Comparison of ENCODE assay signal across 9 mouse cellular contexts in genomic region chr1:78197351-78198234, GRCm38 (mm10). TPM values are rescaled to one million over a fixed set of nuclear protein-coding genes. Genes with fewer than 3 reads are reported as not detected.
DNase-seq lines count a peak whose midpoint lies in the region; ATAC-seq and TF ChIP-seq lines count a peak whose summit lies in the region.
"Had no signal": no experiment of that assay in that cellular context is flagged by ENCODE, and none has a peak within 500 bp of the region (broad histone marks: within the 10 kb centered on the region; RNA-seq: fewer than 3 reads in every experiment).

No protein-coding gene starts in this region.

- H3K36me3 ChIP-seq in lung, embryonic 15.5 days, result no peaks in the 10 kb centered on the region
- no peaks in the 10 kb centered on the region for H3K36me3 ChIP-seq in limb, embryonic 15.5 days
- no peaks in the 10 kb centered on the region for H3K36me3 ChIP-seq in stomach, embryonic 16.5 days (ENCODE audit: control insufficient read depth, insufficient read depth, low read length)

- H3K4me1 ChIP-seq in cerebellum, adult 2 months (ENCODE audit: control insufficient read depth, insufficient read depth, low read length), result peaks cover 8% of the 10 kb centered on the region; the same call in 1 of the 2 replicates
- H3K4me1 ChIP-seq in lung, embryonic 15.5 days, result peaks cover 13% of the 10 kb centered on the region
- peaks cover 19% of the 10 kb centered on the region for H3K4me1 ChIP-seq in limb, embryonic 15.5 days
- peaks cover 8% of the 10 kb centered on the region; the same call in 1 of the 2 replicates for H3K4me1 ChIP-seq in stomach, embryonic 16.5 days (ENCODE audit: control insufficient read depth, insufficient read depth, low read length)

- H3K27ac ChIP-seq in cerebellum, adult 2 months (ENCODE audit: insufficient read depth, low read length), result no peak overlapping the region
- no peak overlapping the region for H3K27ac ChIP-seq in lung, embryonic 15.5 days
- H3K27ac ChIP-seq in limb, embryonic 15.5 days, result no peak overlapping the region
- H3K27ac ChIP-seq in stomach, embryonic 16.5 days (ENCODE audit: low read length), result no peak overlapping the region
- no peak overlapping the region for H3K27ac ChIP-seq in left cerebral cortex, adult 2 months

- H3K9ac ChIP-seq in lung, embryonic 15.5 days, result no peak overlapping the region
- H3K9ac ChIP-seq in limb, embryonic 15.5 days, result no peak overlapping the region
- no peak overlapping the region for H3K9ac ChIP-seq in stomach, embryonic 16.5 days (ENCODE audit: low read length)

- H3K4me2 ChIP-seq in lung, embryonic 15.5 days, result peak overlapping the region; percentile 51
- peak overlapping the region; percentile 59 for H3K4me2 ChIP-seq in limb, embryonic 15.5 days
- no peak overlapping the region; the same call in 1 of the 2 replicates for H3K4me2 ChIP-seq in stomach, embryonic 16.5 days (ENCODE audit: low read depth, low read length)

- peaks cover 19% of the 10 kb centered on the region for H3K27me3 ChIP-seq in cerebellum, adult 2 months (ENCODE audit: control insufficient read depth, insufficient read depth, low read length)
- H3K27me3 ChIP-seq in lung, embryonic 15.5 days, result peaks cover 98% of the 10 kb centered on the region
- H3K27me3 ChIP-seq in limb, embryonic 15.5 days, result peaks cover 91% of the 10 kb centered on the region
- H3K27me3 ChIP-seq in stomach, embryonic 16.5 days (ENCODE audit: control insufficient read depth, insufficient read depth, low read length), result peaks cover 76% of the 10 kb centered on the region

- no peak for ATAC-seq in lung, embryonic 15.5 days (ENCODE audit: borderline replicate concordance, extremely low read depth, low FRiP score, low TSS enrichment)
- no peak for ATAC-seq in limb, embryonic 15.5 days (ENCODE audit: insufficient number of reproducible peaks, low FRiP score, low TSS enrichment, low read depth)
- no peak for ATAC-seq in stomach, embryonic 16.5 days (ENCODE audit: insufficient read depth, low FRiP score)

- H3K4me3 ChIP-seq in cerebellum, adult 2 months (replicated peaks; ENCODE audit: insufficient read depth, low read depth, low read length), result peak overlapping the region; percentile 39
- H3K4me3 ChIP-seq in lung, embryonic 15.5 days, result peak overlapping the region; percentile 25
- H3K4me3 ChIP-seq in limb, embryonic 15.5 days, result peak overlapping the region; percentile 37
- H3K4me3 ChIP-seq in stomach, embryonic 16.5 days (replicated peaks; ENCODE audit: low read length), result peak overlapping the region; percentile 29
- H3K4me3 ChIP-seq in left cerebral cortex, adult 2 months, result no peak overlapping the region

- TF ChIP-seq POLR2A in cerebellum, adult 2 months (IDR thresholded peaks at IDR 0.05; ENCODE audit: borderline replicate concordance, insufficient read depth, low read length), result no peak

- no peak for DNase-seq in cerebellum, adult 2 months
- DNase-seq in cerebellum, adult 9-11 months, result no peak
- no peak for DNase-seq in lung, adult 18-20 months
- no peak for DNase-seq in spleen, postnatal 4 days (ENCODE audit: low spot score in 2 of 2)
- DNase-seq in left cerebral cortex, adult 2 months (ENCODE audit: extremely low spot score in 1 of 2, low spot score in 2 of 2), result no peak

- TF ChIP-seq CTCF in cerebellum, adult 2 months (IDR thresholded peaks at IDR 0.05; ENCODE audit: borderline replicate concordance, insufficient read depth, low read depth, low read length), result no peak
- TF ChIP-seq CTCF in left cerebral cortex, adult 2 months (IDR thresholded peaks at IDR 0.05), result no peak

- no peaks in the 10 kb centered on the region for H3K9me3 ChIP-seq in lung, embryonic 15.5 days
- H3K9me3 ChIP-seq in limb, embryonic 15.5 days, result no peaks in the 10 kb centered on the region
- H3K9me3 ChIP-seq in stomach, embryonic 16.5 days (replicated peaks; ENCODE audit: control insufficient read depth, low read length), result no peaks in the 10 kb centered on the region

- WGBS in cerebellum, adult 2 months, result 31% methylated on average over 21 of the region's 21 CpGs
- 1% methylated on average over 21 of the region's 21 CpGs for WGBS in lung, embryonic 15.5 days
- WGBS in limb, embryonic 15.5 days, result 4% methylated on average over 21 of the region's 21 CpGs
- WGBS in stomach, embryonic 16.5 days, result 1% methylated on average over 21 of the region's 21 CpGs

- intact Hi-C loops in left cerebral cortex, adult 2 months (cut with DNase I), result loop anchor here (5.0 kb wide), 1 partner anchor 55 kb away; no protein-coding TSS in a partner anchor

RNA-seq across cellular contexts. Expression of gene Pax3, which starts 0.7 kb away (rescaled TPM):
- 3.3 and 3.5 TPM in 2 replicates for polyA plus RNA-seq in cerebellum, adult 2 months (2012; rRNA removed)
- polyA plus RNA-seq in lung, embryonic 15.5 days (2015; fragmentation: Nextera tagmentation; extraction: Ambion mirVana), result 0.04 and 0.06 TPM in 2 replicates
- 0.60 and 0.96 TPM in 2 replicates for polyA plus RNA-seq in limb, embryonic 15.5 days (2015; fragmentation: Nextera tagmentation; extraction: Ambion mirVana)
- polyA plus RNA-seq in stomach, embryonic 16.5 days (2015; fragmentation: Nextera tagmentation; extraction: Ambion mirVana), result 0.09 and 0.12 TPM in 2 replicates
- total RNA-seq in left cerebral cortex, adult 2 months (2021), result not detected
- total RNA-seq: neutrophil, adult 5-6 weeks had no signal
